Mouse (Mus musculus) forelimb bud, embryonic 11.5 days (tissue): ENCODE data around the gene Vmn2r94.

Experiments
- DNase-seq: peaks from one replicate; pipeline ENCODE4 v3.0.0-alpha.2; 2012; ENCODE audit warnings: low read depth, low spot score

Gene Vmn2r94

DNA sequence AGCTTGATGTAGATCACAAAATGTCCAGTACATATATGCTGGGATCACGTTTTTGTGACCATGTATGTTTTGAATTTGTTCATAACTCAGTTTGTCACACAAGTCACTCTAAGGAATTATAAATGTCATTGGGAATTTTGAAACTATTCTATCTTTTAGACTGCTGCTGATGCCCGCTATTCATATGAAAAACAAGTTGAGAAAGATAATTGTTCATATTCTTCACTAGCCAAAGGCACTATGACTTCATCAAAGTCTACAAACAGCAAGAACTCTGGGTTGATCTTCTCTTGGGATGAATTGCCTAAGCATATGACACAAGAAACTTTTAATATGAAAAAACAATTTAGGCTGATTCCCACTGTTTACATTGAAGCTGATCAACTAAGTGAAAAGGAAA is at the start of gene Vmn2r94:
TSS of gene Vmn2r94 (minus strand) at position 101 of the 400 bp plus-strand sequence.
- DNase-seq, result no peak

- DNase-seq, result no peak
Observed at GRCm38 (mm10) chr17:18323031-18323430, 45.5 kb upstream of the Vmn2r94 start.

- no peak for DNase-seq
Observed at GRCm38 (mm10) chr17:18297799-18298198, 20.2 kb upstream of the Vmn2r94 start, which contains the start of gene Vmn2r93. Gene Vmn2r93, plus strand, starts transcription at chr17:18298099.

DNA sequence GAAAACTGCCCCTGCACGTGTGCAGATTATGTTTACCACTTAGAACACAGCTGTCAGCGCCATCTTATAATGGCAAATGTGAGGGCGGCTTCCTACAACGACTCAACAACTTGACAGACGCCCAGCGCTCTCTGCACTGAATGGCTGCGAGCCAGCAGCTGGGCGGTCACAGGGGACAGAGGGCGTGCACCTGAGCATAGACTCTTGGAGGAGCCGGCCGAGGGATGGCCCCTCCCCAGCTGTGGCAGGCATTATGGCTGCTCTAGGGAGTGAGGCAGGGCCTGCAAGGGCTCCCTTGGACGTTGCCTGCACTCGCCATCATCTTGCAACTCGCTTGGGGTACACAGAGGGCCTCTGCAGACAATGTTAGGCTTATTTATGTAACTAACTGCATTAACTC is 40.6 kb downstream of the Vmn2r94 start:
- DNase-seq, result no peak

DNA sequence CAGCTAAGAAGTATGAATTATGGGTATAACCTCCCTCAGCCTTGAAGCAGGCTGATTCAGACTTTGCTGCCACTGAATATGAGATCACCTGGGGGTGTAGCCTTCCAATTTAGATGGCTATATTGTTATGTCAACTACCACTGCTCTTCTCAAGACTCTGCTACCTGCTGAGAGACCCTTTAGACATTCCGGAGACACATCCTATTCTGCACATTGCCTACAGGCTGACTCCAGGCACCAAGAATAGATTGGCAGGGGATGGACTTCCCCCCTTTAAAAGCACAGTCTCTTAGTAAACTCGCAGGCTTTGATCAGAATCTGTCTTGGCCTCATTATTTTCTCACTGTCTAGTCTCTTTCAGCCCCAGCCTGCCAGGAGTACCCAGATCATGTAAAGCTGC is 45.6 kb downstream of the Vmn2r94 start:
- DNase-seq, result no peak

DNA sequence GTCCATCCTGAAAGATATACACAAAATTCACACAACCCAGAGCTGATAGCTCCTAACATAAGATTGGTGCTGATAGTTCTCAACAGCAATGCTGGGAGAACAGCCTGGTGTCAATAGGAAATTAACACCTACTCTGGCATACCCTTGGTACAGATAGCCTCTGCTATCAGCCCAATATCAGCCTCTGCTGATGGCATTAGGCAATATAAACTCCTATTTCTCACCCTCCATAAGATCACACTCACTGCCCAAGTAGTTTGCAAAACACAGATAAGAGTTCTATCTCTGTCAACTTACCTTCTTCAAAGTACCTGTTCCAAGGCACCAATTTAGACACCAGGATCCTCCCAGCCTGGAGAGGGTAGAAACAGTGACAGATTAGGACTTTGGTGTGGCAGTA is 56.3 kb downstream of the Vmn2r94 start:
- DNase-seq, result no peak
